Mouse (Mus musculus) liver, adult 2 months (tissue): ENCODE measurements around the gene Dlst.

Experiments
- CTCF ChIP-seq: fragments of 200-500 bp; IDR thresholded peaks from 2 replicates; pipeline ENCODE4 v1.5.1; 2011; ENCODE audit warnings: low read depth, low read length, control low read depth
- POLR2A ChIP-seq: fragments of 200-500 bp; IDR thresholded peaks from 2 replicates; pipeline ENCODE4 v1.6.1; 2011; ENCODE audit warnings: low read length, control low read depth; ENCODE audit not compliant: insufficient read depth; ENCODE audit errors: extremely low read depth

DNA sequence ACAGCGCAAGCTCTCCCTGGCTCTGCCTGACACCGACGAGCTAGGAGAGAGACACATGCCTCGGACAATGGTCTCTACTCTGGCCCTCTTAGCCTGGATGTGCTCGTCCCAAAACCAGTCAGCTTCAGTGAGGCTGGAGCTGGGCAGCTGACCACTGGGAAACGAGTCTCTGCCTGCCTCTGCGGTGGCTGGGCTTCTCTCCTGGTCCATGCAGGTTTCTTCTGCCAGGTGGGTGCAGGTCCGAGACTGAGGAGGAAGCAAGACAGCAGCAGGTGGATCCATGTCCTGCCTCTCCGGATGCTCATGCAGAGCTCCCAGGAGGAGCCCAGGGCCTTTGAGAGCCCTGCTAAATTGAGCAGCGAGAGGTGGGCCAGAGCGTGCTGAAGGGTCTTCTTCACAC, 15.5 kb upstream of the Dlst start:
- no peak for TF ChIP-seq CTCF
- no peak for TF ChIP-seq POLR2A
